Mouse (Mus musculus) left cerebral cortex, postnatal 10 days (tissue): Measurements from ENCODE around the gene Arhgdib. TPM values are rescaled to one million over a fixed set of nuclear protein-coding genes. Genes with fewer than 3 reads are reported as not detected.
"Not testable (repeated sequence)": the region's sequence is repeated elsewhere in the genome, so short reads cannot be mapped to it uniquely, and the experiment has no call there.

ENCODE experiments used
- DNase-seq, 2 experiments: peaks; one replicate each; pipeline ENCODE4 v3.0.0; 2021 to 2022; ENCODE audit warnings: low spot score in 2 of 2, mixed read lengths in 1 of 2; ENCODE audit errors: extremely low spot score in 1 of 2
- intact Hi-C: fragments of 180-260 bp; cut with DNase I; formaldehyde crosslinking; loops from one replicate; pipeline ENCODE4 v1.15.1; 2025
- total RNA-seq, 2 experiments: library from RNA; stranded (reverse); gene quantifications; 2 replicates each; pipeline ENCODE4 v1.2.3; 2021

Arhgdib gene
- total RNA-seq, result 10 to 100 TPM; 24.0 to 30.7 TPM

DNA sequence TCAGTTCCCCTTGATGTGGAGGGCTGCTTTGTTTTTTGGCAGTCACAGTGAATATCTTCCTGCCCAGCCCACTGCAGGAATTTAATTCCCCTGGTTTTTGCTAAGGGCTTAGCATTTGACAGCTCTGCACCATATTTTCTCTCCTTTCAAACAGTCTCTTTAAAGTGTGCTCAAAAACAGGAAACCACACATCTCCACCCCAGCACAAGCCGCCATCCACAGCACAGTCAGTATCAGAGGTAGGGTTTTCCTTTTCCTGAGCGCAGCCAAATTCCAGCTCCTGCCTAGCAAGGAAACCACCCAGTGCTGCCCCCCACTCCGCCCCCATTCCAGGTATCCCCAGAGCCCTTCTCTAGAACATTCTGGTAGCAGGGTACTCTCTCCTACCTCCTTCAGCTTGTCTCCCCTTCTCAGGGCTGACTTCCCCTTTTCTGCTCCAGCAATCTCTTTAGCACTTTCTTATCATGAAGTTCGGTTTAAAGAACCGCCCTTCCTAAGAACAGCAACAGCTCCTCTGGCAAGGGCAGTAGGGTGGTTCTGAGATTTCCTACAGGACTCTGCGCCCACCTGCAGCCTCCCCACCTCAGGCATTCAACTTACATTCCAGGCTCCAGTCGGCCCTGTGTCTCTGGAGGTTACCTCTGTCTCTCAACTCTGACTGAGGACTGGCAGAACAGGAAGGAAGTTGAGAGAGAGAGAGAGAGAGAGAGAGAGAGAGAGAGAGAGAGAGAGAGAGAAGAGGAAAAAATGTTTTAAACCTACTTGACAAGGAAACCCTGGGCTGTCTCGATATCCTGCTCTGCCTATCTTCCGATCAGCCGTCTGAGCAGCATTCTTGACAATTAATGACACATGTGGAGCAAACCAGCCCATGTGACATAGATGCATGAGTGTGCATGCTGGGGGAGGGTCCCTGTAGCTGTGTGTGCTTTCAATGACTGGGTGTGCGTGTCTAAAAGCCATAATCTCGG is at the start of gene Arhgdib:
Gene Arhgdib, minus strand, starts transcription at position 849 of the 971 bp plus-strand sequence.
- intact Hi-C loops, result no loop called here
- DNase-seq, result peak in 1 of 2 experiments; percentile 59

DNA sequence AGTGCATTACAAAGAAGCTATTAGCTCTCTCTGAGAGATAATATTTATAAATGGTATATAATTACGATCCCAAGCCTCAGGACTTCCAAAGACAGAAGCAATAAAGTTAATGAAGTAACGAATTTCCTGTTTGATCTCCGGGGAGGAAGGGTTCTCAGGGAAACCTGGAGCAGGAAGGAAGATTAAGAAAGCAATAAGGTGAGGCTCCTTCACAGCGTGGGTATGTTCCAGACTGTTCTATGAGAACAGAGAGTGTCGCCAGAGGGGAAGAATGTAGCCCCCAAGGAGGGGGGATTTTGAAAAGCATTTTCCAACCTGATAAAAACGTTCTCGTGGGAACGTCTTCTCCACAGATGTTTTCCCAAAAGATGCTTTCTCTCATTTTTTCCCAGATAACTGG is 48.9 kb upstream of the Arhgdib start:
- no peak for DNase-seq
- intact Hi-C loops, result no loop called here

DNA sequence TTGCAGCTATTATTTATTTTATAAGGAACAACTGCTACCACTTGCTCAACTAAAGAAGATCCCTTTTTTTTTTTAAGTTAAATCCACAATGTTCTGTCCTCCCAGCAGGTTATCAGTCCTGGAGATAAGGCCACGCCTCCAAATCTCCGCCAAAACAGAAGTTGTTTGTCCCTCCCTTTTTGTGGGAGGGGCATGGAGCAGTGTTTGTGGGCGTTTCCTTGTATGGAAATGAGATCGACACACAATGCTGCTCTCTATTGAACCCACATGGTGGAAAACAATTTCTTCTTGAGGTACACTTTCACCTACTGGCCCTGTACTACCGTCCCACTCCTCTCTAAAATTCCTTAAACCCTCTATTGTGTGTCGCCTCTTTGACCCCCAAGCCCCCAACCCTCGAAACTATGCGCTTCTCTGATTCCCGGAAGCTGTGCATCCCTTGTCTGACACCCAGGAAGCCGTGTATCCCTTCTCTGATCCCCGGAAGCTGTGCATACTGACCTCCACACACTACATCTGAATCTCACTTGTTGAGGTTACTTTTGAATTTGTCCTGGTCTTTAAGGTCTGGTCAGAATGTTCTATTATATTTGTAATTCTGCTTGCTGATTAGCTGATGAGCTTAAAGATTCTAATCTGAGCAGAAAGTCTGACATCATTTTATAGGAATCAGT is 48.3 kb upstream of the Arhgdib start:
- intact Hi-C loops, result no loop called here
- DNase-seq, result no peak

DNA sequence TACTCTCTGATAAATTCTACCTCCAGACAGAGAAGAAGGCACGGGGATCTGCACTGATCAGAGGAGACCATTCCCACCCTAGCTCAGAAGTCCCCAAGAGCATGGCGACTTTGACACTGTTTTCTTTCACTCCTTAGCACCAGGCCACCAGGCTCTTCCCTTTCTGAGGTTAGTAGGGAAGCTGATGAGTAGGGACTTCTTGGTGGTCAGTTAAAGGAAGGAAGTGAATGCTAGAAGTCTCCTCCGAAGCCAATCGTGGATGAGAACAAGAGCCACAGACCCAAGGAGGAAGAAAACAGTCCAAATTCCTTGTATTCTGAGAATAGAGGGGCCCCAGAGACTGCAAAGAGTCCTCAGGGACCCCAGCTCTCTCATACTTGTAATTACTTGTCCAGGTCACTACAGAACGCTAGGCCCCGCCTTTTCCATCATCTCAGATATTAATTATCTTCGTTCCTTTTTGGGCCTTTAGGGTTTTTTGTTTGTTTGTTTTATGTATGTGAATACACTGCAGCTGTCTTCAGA is 46.9 kb upstream of the Arhgdib start:
- intact Hi-C loops, result no loop called here
- DNase-seq, result no peak

DNA sequence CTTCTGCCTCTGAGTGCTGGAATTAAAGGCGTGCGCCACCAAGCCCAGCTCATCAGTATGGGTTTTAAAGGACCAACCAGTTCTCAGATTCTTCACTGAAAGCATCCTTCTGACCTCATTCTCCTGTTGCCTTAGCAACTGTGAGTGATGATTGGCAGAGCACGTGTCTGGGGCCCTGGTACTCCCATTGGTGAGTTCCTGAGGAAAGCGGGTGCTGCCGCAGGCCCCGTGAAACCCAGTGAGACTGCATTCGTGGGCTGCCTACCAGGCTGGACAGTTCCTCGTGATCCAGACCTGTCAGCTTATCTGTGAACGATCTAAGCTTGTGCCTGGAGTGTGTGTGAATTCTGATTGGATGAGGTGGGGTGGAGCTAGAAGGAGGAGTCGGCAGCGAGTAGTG is 45.0 kb upstream of the Arhgdib start:
- DNase-seq, result no peak
- intact Hi-C loops, result no loop called here

- intact Hi-C loops, result no loop called here
- no peak for DNase-seq
Observed at GRCm38 (mm10) chr6:136986019-136986418, 44.3 kb upstream of the Arhgdib start.

DNA sequence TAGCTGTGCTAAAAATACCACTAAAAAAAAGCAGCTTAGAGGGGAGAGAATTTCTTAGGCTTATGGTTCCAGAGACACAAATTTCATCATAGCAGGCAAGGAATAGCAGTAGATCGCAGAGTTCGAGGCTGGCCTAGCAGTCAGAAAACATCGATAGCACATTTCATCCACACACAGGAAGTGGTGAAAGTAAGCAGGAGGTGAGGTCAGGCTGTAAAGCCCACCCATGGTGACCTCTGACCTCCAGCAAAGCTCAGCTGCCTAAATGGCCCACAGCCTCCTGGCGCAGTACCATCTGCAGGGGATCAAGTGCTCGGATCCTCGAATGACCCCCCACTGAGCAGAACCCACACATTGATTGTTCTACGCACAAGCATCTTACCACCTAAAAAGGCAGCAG is 41.5 kb upstream of the Arhgdib start:
- peak in 1 of 2 experiments; percentile 50 for DNase-seq
- intact Hi-C loops, result loop anchor here (5.0 kb wide), 1 partner anchor 121 kb away; no protein-coding TSS in a partner anchor

GRCm38 (mm10) chr6:136982581-136982980 is 40.9 kb upstream of the Arhgdib start:
- intact Hi-C loops, result loop anchor here (5.0 kb wide), 1 partner anchor 120 kb away; no protein-coding TSS in a partner anchor
- no peak for DNase-seq

DNA sequence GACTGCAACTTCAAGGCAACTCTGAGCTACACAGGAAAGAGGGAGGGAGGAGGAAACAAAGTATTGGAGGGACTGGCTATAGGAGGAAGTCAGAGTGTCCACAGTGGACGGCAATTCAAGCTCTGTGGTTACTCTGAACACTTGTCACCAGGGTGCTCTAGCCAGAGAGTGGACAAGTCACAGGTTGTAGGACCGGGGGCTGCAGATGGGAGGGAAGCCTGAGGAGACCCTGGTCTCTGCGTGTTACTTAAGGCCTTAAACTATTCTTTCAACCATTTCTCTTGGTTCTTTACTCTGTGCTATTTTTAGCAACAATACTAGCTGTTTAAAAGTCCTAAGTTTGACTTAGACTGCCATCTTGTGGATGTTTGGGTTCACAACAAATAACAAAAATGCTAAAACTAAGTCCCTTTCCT is 38.6 kb upstream of the Arhgdib start:
- intact Hi-C loops, result loop anchor here (5.0 kb wide), 1 partner anchor 118 kb away; no protein-coding TSS in a partner anchor
- no peak for DNase-seq

GRCm38 (mm10) chr6:136979274-136980082 is 37.8 kb upstream of the Arhgdib start:
- intact Hi-C loops, result loop anchor here (5.0 kb wide), 1 partner anchor 117 kb away; no protein-coding TSS in a partner anchor
- no peak for DNase-seq

GRCm38 (mm10) chr6:136968877-136969276 is 27.2 kb upstream of the Arhgdib start:
- DNase-seq, result not testable (repeated sequence)
- intact Hi-C loops, result loop anchor here (5.0 kb wide), 1 partner anchor 107 kb away; no protein-coding TSS in a partner anchor

GRCm38 (mm10) chr6:136967466-136967865 is 25.8 kb upstream of the Arhgdib start:
- intact Hi-C loops, result loop anchor here (5.0 kb wide), 1 partner anchor 105 kb away; no protein-coding TSS in a partner anchor
- no peak for DNase-seq

- intact Hi-C loops, result loop anchor here (5.0 kb wide), 1 partner anchor 104 kb away; no protein-coding TSS in a partner anchor
- DNase-seq, result no peak
Observed at GRCm38 (mm10) chr6:136965912-136966311, 24.2 kb upstream of the Arhgdib start.

- no peak for DNase-seq
- intact Hi-C loops, result loop anchor here (5.0 kb wide), 2 partner anchors 43 to 103 kb away; partner anchors contain the start of genes Erp27 and Pde6h
Observed at GRCm38 (mm10) chr6:136964609-136965510, 23.2 kb upstream of the Arhgdib start.

GRCm38 (mm10) chr6:136962957-136963356 is 21.3 kb upstream of the Arhgdib start:
- intact Hi-C loops, result loop anchor here (5.0 kb wide), 1 partner anchor 41 kb away; the partner anchor contains the start of genes Erp27 and Pde6h

DNA sequence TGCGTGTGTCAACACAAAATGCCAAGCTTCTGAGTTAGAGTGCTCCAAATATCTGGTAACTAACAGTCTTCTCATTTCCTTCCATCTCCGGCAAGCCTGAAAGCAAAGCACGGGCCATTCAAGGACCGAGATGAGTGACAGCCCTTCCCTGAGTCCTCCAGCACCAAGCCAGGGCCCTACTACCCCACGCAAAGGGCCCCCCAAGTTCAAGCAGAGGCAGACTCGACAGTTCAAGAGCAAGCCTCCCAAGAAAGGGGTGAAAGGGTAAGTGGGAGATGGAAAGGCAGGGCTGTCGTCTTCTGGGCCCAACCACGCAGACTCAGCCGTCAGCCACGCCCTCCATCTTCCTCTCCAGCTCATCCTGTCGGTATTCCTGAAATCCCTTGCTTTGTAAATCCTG is 17.4 kb upstream of the Arhgdib start:
- DNase-seq, result no peak
- intact Hi-C loops, result no loop called here

More at GRCm38 (mm10) chr6:136962957-136963356, 21.3 kb upstream of the Arhgdib start:
- DNase-seq, result no peak

- DNase-seq, result no peak
- intact Hi-C loops, result no loop called here
Observed at GRCm38 (mm10) chr6:136957062-136957461, 15.4 kb upstream of the Arhgdib start.
